Mouse (Mus musculus): ENCODE results near the gene Nmur1.
"Not testable (repeated sequence)": the region's sequence is repeated elsewhere in the genome, so short reads cannot be mapped to it uniquely, and the experiment has no call there.

Nmur1 gene

DNA sequence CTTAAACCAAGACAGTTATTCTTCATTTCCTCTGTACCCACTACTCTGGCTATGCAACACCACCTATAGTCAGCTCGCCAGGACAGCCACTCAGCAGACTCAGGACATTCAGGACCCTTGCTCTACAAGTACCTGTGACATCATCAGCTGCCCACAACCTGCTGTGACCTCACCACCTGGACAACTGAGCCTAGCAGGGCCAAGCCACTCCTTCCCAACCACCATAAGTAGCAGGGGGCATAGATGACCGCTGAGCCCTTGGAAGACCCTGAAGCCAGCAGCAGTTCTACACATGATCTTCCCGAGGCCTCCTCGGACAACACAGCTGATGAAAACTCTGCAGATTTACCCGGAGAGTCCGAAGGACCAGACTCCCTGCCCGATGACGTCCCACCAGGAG, at the start of gene Nmur1, which contains the start of gene Tex44:
TSS of gene Nmur1 (minus strand) at position 101 of the 400 bp plus-strand sequence.
TSS of gene Tex44 (plus strand) at position 202 of the 400 bp plus-strand sequence.
- DNase-seq (ENCODE audit: low spot score in 2 of 2) = no peak

DNA sequence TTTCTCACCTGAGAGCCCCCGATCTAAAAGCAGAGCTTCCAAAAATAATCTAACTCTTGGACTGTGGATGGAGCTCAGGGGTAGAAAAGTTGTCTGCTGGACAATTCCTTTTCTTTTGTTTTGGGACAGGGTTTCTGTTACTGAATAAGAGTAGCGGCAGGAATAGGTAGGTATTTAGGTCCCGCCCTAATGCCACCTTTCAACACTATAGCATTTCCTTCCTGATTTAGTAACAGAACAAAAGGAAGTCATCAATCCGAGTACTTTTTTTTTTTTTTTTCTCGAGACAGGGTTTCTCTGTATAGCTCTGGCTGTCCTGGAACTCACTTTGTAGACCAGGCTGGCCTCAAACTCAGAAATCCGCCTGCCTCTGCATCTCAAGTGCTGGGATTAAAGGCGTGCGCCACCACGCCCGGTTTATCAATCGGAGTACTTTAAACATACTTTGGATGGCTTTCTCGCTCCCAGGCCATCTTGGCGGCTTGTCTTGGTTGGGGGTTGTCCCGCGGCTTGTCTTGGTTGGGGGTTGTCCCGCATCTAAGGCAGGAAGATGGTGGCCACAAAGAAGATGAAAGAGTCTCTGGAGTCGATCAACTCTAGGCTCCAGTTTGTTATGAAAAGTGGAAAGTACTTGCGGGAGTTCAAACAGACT, 47.2 kb upstream of the Nmur1 start:
- DNase-seq (ENCODE audit: low spot score in 2 of 2) = no peak

DNA sequence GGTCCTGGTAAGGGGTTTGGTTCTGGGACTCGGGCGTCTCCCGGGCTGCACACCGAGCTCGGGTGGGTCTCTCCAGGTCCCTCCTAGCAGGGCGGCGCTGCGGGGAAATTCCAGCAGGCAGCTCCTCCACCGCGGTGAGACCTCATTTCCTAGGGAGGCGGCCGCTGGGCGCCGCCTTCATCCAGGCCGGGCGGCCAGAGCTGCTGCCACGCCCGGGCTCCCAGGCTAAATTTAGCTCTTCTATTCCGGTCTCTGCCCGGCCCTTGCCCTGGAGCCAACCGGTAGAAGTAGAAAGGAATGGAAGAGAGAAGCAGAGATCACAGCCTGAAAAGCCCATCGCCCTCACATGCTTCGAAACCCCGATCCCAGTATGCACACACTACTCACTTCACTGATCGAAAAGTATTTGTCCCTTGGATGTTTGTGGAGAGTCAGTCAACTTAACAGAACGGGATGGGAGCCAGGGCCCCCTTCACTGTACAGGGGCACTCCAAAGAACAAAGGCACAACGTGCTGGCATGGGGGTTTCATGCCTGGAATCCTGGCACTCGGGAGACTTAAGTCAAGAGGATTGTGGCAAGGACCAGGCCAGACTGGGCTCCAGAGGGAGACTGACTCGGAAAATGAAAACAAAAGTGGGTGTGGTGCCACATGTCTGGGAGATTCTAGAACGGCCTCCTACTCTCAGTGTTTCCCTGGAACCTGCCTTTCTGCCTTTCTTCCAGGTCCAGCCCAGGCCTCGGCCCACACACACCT, 46.3 kb upstream of the Nmur1 start:
- peak; percentile 23 to 41 for DNase-seq (ENCODE audit: low spot score in 2 of 2)

DNA sequence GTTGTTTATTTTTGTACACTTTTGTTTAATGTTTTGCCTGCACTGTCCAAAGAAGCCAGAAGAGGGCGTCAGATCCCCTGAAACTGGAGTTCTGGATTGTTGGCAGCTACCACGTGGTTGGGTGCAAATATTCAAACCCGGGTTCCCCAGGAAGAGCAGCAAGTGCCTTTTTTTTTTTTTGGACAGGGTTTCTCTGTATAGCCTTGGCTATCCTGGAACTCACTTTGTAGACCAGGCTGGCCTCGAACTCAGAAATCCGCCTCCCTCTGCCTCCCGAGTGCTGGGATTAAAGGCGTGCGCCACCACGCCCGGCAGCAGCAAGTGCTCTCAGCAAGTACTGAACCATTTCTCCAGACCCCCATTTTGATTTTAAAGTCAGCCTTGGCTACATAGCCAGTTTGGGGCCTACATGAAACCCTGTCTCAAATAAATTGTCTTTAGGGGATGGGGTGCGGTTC, 45.5 kb upstream of the Nmur1 start:
- not testable (repeated sequence) for DNase-seq (ENCODE audit: low spot score in 2 of 2)

DNA sequence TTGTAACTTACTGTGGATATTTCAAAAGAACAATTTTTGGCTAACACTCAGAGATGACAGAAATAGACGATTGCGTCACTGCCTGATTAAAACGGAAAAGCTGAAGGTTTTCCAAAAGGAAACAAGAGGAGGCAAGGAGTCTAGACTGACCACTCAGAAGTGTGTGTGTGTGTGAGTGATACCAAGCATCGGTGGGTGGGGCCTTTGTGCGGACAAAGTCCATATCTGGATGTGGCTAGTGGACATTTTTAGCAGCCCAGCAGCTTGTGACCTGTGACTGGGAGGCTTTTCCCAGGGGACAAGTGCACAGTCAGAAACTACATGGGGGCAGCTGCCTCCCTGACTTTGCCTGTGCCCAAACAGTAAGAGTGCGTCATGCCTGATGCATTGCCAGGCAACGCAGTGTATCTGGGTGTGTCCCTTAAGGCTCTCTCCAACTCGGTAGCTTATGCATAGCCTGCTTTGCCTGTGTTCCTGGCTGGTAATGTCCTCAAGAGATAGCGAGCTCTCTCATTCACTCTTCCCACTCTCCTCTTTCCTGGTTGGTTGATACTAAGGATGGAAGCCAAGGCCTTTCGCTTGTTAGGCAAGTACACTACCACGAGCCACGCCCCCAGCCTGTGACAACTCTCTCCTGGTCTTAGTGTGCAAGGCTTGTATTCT, 44.6 kb upstream of the Nmur1 start:
- peak; percentile 54 to 66 for DNase-seq (ENCODE audit: low spot score in 2 of 2)

DNA sequence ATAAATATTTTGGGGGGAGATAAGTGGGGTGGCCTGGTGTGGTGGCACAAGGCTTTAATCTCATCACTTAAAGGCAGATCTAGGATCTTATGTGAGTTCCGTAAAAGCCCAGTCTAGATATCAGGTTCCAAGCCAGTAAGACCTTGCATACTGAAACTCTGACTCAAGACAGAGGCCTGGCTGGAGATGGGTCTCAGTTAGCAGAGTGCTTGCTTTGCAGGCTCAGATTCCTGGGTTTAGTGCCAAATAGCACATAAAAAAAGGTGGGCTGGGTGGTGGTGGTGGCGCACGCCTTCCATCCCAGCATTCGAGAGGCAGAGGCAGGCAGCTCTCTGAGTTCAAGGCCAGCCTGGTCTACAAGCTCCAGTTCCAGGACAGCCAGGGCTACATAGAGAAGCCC, 43.8 kb upstream of the Nmur1 start:
- DNase-seq (ENCODE audit: low spot score in 2 of 2) = no peak

DNA sequence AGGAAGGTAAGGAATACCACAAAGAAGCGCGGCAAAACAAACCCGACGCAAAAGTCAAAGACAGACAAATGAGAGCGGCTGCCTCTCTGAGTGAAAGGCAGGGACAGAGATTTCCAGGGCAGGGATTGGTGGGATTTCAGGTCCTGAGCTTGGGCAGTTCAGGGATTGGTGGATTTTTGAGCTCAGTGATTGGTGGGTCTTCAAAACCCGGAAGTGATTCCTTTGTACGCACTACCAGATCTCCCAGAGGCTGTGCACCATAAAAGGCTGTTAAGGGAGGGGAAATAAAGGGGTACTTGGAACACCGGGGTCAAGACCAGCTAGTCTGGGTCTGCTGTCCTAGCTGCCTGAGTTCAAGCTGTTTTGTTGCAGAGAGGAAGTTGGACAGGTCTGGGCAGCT, 41.4 kb upstream of the Nmur1 start:
- no peak for DNase-seq (ENCODE audit: low spot score in 2 of 2)

DNA sequence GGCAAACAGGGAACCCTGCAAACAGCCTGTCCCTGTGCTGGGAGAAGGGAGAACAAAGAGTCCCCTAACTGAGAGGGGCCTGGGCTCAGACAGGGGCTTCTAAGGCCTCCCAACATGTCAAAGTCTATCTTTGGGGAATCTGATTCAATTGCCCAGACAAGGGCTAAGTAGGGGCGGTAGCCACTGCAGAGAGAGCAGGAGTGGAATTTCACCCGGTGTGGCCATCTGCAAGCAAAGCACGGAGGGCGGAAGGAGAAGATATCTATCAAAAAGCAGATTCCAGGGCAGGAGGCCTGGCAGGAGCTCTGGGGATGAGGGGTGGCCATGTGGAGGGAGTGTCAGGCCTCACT, 38.8 kb upstream of the Nmur1 start:
- no peak for DNase-seq (ENCODE audit: low spot score in 2 of 2)

DNA sequence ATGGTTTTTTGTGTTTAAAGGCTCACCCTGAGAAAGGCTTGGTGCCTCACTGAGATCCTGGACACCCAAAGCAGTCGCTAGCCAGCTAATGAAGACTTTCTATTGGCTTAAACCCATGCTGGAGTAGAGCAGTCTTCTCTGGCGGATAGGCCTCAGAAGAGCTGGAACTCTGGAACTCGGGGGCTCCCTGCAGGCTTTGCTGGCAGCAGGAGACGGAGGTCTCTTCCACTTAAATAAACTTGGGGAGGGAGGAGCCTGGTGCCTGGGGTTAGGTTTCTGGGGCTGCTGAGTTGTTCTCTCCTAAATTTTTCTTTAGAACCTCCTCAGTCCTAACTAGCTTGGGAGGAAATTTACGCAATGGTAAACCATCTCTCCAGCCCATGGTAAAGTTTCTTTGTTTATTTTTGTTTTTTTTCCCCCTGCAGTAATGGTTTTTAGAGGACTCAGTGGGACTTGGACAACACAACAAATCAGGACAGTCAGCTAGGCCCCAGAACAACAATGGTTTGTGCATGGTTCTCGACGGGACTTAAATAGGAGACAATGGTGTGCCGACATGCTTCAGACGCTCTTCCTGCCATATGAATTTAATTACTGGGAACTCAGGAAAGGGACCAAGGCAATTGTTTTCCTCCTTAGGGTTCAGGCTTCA, 38.3 kb upstream of the Nmur1 start:
- DNase-seq (ENCODE audit: low spot score in 2 of 2) = no peak

DNA sequence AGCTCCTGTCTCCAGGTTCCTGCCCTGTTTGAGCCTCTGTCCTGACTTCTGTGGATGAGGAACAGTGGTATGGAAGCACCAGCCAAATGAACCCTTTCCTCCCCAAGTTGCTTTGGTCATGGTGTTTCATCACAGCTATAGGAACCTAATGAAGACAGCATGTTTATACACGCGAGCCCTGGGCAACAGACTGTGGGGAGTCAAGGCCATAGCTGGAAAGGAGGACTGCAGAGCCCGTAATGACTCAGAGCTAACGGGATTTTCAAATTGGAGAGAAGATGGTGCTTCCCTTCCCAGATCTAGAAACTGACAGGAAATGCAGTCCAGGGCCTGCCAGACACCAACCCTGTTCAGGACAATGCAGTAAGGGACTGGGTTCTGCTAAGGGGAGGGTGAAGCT, 33.3 kb upstream of the Nmur1 start:
- no peak for DNase-seq (ENCODE audit: low spot score in 2 of 2)

DNA sequence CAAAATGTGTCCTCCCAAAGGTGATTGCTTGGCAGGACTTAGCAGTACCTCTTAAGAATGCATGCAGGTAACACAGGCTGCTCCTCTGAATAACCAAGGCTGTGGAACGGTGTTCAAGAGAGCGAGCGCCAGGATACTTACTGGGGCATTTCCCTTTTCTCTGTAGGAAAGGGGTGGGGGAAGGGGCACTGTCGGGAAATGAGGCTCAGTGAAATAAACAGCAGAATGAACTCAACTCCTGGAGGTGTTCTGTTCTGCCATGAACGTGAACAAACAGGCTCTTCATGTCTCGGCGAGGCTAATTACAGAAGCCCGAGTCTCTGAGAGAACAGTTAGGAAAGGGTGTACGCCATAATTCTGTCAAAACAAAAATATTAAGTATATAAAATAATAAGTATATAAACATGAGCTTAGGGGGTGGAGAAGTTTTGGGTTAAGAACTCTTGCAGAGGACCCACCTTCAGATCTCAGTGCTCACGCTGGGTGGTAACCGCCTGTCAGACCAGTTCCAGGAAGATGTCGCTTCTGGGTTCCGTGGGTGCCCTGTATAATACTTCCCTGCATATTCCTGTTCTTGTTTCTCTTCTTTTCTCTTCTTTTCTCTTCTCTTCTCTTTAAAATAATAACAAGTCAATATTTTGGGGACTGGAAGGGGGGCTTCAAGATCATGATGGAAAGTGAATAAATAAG, 31.0 kb upstream of the Nmur1 start:
- DNase-seq (ENCODE audit: low spot score in 2 of 2) = no peak

DNA sequence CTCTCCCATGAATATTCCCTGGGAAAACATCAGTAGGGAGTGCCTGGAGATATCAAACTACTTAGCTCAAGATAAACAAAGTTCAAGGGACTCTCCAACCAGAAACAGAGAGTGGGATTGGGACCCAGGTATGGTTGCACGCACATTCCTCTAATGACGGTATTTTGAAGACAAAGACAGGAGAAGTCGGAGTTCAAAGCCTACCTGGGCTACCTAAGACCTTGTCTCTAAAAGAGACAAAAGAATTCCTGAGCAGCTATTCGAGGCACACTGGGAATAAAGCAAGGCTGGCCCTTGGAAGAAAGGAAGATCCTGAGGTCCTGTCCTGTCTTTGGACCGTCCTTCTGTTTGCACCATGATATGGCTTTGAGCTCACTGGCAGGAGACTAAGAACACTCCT, 26.7 kb upstream of the Nmur1 start:
- DNase-seq (ENCODE audit: low spot score in 2 of 2) = no peak

DNA sequence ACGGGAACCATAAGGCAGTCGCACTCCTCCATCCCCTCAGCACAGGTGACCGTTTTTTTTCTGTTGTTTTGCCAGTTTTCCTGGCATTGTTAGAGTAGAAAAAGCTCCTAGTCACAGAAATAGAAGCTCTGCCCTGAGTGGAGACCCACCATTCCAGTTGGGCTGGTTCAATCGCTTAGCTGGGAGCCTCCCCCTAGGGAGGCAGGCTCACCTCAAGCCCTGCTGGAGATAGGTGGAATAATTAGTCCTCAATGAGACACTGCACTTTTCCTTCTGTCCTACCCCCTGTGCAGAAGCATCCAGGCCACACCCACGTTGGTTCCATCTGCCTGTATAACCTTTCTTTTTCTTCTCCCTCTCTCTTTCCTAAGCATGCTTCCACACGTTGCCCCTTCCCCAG, 23.9 kb upstream of the Nmur1 start:
- no peak for DNase-seq (ENCODE audit: low spot score in 2 of 2)

DNA sequence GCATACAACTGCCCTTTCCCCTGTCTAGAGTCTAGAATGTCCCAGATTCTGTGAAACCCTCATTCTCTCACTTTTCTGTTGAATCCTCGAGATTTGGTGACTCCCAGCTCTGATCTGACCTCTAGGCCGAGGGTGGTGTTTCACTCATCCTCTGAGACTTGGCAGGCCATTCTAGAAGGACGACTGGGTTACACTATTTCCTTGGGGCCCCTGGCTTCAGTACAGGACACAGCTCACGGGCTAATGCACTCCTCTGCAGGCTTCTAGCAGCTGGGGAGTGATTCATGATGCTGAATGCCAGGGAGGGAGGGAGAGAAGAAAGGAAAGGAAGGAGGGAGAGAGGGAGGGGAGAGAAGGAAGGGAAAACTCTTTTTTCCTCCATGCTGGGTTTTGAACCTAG, 22.2 kb upstream of the Nmur1 start:
- no peak for DNase-seq (ENCODE audit: low spot score in 2 of 2)

DNA sequence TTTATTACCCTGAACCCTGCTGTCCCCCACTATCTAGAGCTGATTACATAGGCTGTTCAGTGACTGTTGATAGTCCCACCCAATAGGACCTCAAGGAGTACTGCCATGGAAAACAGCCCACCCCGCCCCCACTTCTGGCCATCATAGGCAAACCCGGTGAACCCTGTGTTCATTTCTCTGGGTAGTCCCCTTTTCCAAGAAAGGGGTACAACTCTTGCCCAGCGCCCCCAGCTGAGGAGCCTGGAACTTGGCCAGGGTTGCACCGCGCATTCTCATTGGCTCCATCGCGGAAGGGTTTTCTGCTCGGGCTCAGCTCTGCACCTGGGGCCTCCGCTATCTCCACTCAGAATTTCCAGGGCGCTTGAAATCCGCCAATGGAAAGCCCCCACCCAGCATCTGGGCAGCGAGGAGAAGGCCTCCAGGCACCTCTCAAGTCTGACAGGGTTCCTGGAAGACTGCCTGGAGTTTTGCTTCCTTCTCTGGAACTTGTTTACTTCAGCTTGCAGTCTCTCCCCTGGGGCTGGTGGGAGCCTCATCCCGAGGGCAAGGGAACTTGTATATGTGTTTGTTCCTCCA, 21.7 kb upstream of the Nmur1 start:
- no peak for DNase-seq (ENCODE audit: low spot score in 2 of 2)

DNA sequence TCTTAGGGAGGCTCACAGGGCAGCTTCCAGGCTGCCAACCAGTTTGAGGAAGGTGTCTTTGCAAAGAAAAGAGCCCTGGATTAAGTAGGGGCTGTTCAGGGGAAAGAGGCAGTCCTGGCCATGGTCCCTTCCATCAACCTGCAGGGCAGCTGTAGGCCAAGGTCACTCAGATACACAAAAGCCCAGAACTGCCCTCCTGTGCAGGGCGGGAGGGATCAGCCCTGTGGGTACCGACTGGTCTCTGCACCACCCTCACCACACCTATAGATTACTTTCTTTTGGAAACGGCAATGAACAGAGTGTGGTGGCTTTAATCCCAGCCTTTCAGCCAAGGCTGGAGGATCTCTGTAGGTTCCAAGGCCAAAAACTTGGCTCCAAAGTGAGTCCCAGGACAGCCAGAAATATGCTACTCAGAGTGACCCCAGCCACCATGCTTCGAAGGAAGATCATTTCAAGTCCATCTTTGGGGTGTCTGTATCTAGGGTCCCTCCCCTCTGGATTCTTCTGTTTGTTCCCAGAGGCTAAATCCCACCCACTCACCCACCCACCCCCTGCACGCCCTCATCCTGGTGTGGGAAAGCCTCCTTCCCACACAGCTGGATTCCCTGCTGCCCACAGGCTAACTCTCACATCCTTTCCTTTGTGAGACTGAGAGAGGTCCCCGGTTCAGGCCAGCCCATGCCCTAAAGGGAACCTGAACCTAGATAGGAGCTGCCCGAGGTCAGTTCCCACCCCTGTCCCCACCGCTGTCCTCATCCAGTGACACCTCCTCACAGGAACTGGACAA, 17.6 kb upstream of the Nmur1 start:
- no peak for DNase-seq (ENCODE audit: low spot score in 2 of 2)

DNA sequence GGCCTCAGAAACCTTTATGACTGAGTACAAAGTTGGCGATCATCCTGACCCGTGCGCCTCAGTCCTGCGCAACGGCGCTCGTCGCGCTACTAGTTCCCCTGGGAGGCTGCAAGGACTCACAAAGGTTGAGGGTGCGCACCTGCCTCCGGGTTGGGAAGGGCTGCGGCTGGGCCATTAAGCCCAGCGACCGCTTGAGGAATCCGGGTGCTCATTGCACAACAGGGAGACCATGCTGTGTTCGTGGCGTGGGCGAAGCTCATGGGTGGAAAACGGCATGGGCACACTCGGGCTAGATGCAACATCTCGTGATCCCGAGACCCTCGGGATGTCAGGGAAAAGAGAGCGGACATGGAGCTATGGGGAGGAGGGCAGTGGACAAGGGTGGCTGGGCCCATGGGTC, 16.8 kb upstream of the Nmur1 start:
- no peak for DNase-seq (ENCODE audit: low spot score in 2 of 2)

DNA sequence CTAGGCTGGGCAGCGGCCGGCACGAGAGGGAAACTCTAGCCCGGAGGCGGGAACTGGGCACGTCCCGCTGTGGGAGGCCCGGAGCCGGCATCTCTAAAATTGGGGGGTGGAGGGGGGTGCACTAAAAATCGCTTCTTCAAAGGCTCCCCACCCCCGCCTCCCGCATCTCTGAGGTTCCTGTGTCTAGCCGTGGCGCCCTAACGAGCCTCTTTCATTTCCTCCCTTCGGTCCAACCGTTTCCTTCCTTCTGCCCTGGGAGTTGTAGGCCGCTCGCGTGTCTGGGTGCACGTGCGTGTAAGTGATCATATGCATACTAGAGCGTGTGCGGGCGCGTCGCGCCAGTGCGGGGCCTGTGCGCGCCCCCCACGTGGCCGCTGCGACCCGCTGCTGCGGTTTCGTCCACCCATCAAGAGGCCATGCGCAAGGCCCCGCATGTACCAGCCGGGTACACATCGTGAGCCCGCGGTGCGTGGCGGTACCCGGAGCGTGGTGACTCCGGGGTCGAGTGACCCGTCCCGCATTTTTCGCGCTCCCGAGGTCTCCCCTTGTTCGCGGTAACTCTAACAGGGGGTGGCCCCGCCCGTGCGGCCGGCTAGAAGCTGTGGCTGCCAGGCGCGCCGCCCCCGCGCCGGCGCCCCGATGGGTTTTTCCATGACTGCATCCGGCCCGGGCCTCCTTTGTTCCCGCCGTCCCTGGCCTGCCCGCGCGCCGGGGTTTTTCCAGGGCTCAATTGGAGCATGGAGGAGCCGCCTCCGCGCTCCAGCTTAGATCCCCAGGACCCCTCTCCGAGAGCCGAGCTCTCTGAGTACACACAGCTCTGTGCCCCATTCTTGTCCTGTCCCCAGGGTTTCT, 16.2 kb upstream of the Nmur1 start:
- peak; percentile 84 to 91 for DNase-seq (ENCODE audit: low spot score in 2 of 2)

DNA sequence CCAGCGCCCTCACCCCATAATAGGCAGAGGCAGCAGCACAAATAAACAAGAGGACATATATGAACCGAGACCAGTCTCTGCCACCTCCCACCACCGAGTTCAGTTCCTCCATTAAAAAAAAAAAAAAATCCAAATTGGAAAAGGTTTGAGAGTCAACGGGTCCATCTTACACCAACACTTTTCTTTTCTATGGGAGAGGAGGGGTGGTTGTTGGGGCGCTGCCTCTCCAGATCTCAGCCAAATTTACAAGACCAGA, 15.6 kb upstream of the Nmur1 start:
- DNase-seq (ENCODE audit: low spot score in 2 of 2) = no peak
